Mouse (Mus musculus) spleen, embryonic (tissue): ENCODE data around the gene Lingo3.

Source experiments
- CTCF ChIA-PET: fragments of 350-600 bp; sonication (Branson Sonifier 250); formaldehyde crosslinking; loops from one replicate; lab custom pipeline; 2022; lab: Charles Lee

Lingo3 gene

GRCm38 (mm10) chr10:80845055-80845693 is 1.3 kb upstream of the Lingo3 start:
- CTCF ChIA-PET = no interaction called here

GRCm38 (mm10) chr10:80843087-80843930 is 530 bp downstream of the Lingo3 start:
- CTCF ChIA-PET = no interaction called here

GRCm38 (mm10) chr10:80842334-80842733 is 1.5 kb downstream of the Lingo3 start:
- CTCF ChIA-PET = no interaction called here

- CTCF ChIA-PET = no interaction called here
These were observed 2.2 kb downstream of the Lingo3 start for GRCm38 (mm10) chr10:80841685-80842084.

GRCm38 (mm10) chr10:80839848-80840247 is 4.0 kb downstream of the Lingo3 start:
- CTCF ChIA-PET = no interaction called here

GRCm38 (mm10) chr10:80838346-80838912 is 5.4 kb downstream of the Lingo3 start:
- CTCF ChIA-PET = no interaction called here

GRCm38 (mm10) chr10:80837827-80838226 is 6.0 kb downstream of the Lingo3 start:
- CTCF ChIA-PET = no interaction called here

GRCm38 (mm10) chr10:80836949-80837379 is 6.9 kb downstream of the Lingo3 start:
- CTCF ChIA-PET = interaction anchor here (0.6 kb wide), 1 partner anchor 11 kb away, joined by 16 read pairs; no protein-coding TSS in a partner anchor

GRCm38 (mm10) chr10:80835617-80836016 is 8.2 kb downstream of the Lingo3 start:
- CTCF ChIA-PET = no interaction called here

- CTCF ChIA-PET = no interaction called here
These were observed 11.0 kb downstream of the Lingo3 start for GRCm38 (mm10) chr10:80832818-80833217.

GRCm38 (mm10) chr10:80831136-80831535 is 12.7 kb downstream of the Lingo3 start:
- CTCF ChIA-PET = no interaction called here

- CTCF ChIA-PET = interaction anchor here (1.1 kb wide), 1 partner anchor 48 kb away, joined by 3 read pairs; no protein-coding TSS in a partner anchor
These were observed 14.2 kb downstream of the Lingo3 start for GRCm38 (mm10) chr10:80829359-80830278.

- CTCF ChIA-PET = interaction anchor here (1.1 kb wide), 1 partner anchor 49 kb away, joined by 3 read pairs; no protein-coding TSS in a partner anchor
These were observed 15.3 kb downstream of the Lingo3 start for GRCm38 (mm10) chr10:80828587-80828986.

GRCm38 (mm10) chr10:80827870-80828420 is 15.9 kb downstream of the Lingo3 start:
- CTCF ChIA-PET = interaction anchor here (1.1 kb wide), 1 partner anchor 50 kb away, joined by 3 read pairs; no protein-coding TSS in a partner anchor

- CTCF ChIA-PET = interaction anchor here (1.0 kb wide), 1 partner anchor 67 kb away, joined by 7 read pairs; no protein-coding TSS in a partner anchor
These were observed 16.6 kb downstream of the Lingo3 start for GRCm38 (mm10) chr10:80827063-80827869.

- CTCF ChIA-PET = interaction anchor here (1.0 kb wide), 1 partner anchor 66 kb away, joined by 7 read pairs; no protein-coding TSS in a partner anchor
These were observed 17.4 kb downstream of the Lingo3 start, which contains the start of gene Oaz1 for GRCm38 (mm10) chr10:80826151-80827062. Oaz1 (plus strand) TSS chr10:80826656.

- CTCF ChIA-PET = no interaction called here
These were observed 19.0 kb downstream of the Lingo3 start for GRCm38 (mm10) chr10:80824827-80825226.

GRCm38 (mm10) chr10:80823847-80824643 is 19.8 kb downstream of the Lingo3 start:
- CTCF ChIA-PET = no interaction called here
